Mouse (Mus musculus) adrenal gland, adult 18-20 months (tissue): ENCODE results near the gene Gas2l2. TPM values are rescaled to one million over a fixed set of nuclear protein-coding genes. Genes with fewer than 3 reads are reported as not detected.

Source experiments
- DNase-seq, 2 experiments: peaks; one replicate each; pipeline ENCODE4 v3.0.0; 2021 to 2022; ENCODE audit warnings: low spot score in 2 of 2
- long read RNA-seq, 2 experiments: library from polyadenylated mRNA; stranded (forward); transcript quantifications; one replicate each; pipeline ENCODE4 v2.0.0; 2021
- total RNA-seq, 2 experiments: library from RNA; stranded (reverse); gene quantifications; 1 replicate in 1 of 2; 2 replicates in 1 of 2; pipeline ENCODE4 v1.2.3; 2021

Gene Gas2l2
- total RNA-seq = not detected
- long read RNA-seq, experiment 1 = 0 reads
- long read RNA-seq, experiment 2, partial matches to known transcripts = 0 of 1 reads
- long read RNA-seq, experiment 2, other reads (novel, unspliced or antisense) = 1 of 1 reads

- no peak for DNase-seq
These were observed at the start of gene Gas2l2 for GRCm38 (mm10) chr11:83429355-83429754. Gas2l2 (minus strand) TSS chr11:83429455.

- DNase-seq = no peak
These were observed 44.2 kb upstream of the Gas2l2 start for GRCm38 (mm10) chr11:83473235-83474016.

GRCm38 (mm10) chr11:83472324-83473234 lies 43.3 kb upstream of the Gas2l2 start, which contains the start of gene Taf15:
Taf15 (plus strand) TSS chr11:83473086.
- peak; percentile 97 to 98 for DNase-seq

- no peak for DNase-seq
These were observed 42.5 kb upstream of the Gas2l2 start for GRCm38 (mm10) chr11:83471766-83472165.

GRCm38 (mm10) chr11:83468765-83469164 lies 39.5 kb upstream of the Gas2l2 start:
- no peak for DNase-seq

DNA sequence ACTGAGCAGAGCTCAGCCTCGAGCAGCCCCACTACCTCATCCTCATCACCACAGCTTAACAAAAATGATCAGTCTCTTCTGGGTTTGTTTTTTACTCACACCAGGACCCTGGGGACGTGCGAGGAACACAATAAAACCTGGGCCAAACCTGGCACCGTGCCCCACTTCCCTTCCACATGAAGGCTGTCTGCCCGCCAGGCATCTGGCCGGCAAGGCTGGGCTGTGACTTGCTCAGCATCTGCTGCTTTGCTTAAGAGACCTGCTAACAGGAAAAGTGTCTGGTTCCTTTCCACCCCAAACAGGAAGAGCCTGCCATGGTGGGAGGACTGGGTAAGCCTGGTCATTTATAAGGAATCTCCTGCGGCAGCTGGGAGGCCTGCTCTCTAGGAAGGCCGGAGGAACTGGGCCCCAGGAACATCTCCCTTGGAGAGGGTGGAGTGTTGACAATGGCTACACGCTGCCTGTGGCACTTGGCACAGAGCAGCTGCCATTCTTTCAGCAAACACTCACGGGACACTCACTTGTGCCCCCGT lies 37.9 kb upstream of the Gas2l2 start:
- DNase-seq = peak in 1 of 2 experiments; percentile 66

DNA sequence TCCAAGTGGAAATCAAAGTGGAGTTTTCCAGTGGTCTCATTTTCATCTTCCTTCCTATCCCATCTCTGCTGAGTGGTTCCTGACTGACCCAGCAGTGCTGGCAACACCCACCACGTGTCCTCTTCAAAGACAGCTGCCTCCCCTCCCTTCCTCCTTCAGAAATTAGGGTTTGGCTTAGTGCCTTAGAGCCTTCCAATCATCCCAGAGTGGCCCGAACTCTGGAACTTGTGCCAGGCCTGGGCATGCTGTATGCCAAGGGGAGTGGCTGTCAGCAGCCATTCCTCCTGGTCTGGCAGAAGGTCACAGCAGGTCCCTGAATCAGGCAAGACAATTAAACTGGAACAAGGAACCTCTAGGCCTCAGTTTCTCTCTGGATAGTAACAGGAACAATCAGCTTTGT lies 36.7 kb upstream of the Gas2l2 start:
- no peak for DNase-seq

- DNase-seq = peak; percentile 73 to 75
These were observed 33.5 kb upstream of the Gas2l2 start, which contains the start of gene Mmp28 for GRCm38 (mm10) chr11:83462711-83463244. Mmp28 (minus strand) TSS chr11:83463071.

- no peak for DNase-seq
These were observed 32.3 kb upstream of the Gas2l2 start for GRCm38 (mm10) chr11:83461462-83462027.

GRCm38 (mm10) chr11:83457912-83458601 lies 28.8 kb upstream of the Gas2l2 start:
- no peak for DNase-seq

- no peak for DNase-seq
These were observed 28.0 kb upstream of the Gas2l2 start for GRCm38 (mm10) chr11:83457257-83457656.

DNA sequence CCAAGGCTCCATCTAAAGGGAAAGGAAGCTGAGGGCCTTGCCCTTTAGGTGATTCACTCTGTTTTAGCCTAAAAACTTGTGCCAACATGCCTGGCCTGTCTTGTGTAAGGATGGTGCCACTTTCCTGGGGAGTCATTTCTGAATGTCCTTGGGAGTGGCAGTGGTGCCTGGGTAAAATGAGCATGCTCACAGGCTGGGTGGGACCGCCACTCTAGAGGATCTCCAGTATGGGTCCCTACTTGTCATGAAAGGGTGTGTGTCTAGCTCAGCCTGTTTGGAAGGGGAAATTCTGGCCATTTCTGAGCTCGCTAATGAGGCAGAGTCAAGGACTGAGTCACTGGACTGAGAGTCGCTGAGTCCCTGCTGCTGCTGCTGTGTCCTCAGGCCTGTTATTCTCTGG lies 26.4 kb upstream of the Gas2l2 start:
- peak in 1 of 2 experiments; percentile 50 for DNase-seq

- no peak for DNase-seq
These were observed 25.3 kb upstream of the Gas2l2 start for GRCm38 (mm10) chr11:83454548-83454947.

- no peak for DNase-seq
These were observed 22.0 kb upstream of the Gas2l2 start for GRCm38 (mm10) chr11:83451281-83451680.

GRCm38 (mm10) chr11:83450550-83450949 lies 21.3 kb upstream of the Gas2l2 start:
- DNase-seq = no peak

DNA sequence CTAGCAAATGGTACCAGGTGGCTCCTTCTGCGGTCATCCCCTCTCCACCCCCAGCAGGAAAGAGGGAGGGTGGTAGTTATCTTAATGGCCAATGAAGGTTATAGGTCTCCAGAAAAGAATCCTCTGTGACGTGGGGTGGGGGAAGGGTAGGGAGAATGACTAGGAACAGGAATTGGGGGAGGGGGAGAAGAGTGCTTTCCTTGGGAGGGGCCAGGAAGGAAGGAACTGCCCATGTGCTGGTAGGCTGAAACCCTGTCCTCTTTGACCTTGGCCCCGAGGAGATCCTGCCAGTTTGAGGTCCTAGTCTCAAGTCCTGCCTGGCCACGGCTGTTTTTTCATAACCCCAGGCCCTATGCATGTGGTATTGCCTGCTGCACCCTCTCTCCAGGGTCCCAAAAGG lies 20.0 kb upstream of the Gas2l2 start:
- no peak for DNase-seq

DNA sequence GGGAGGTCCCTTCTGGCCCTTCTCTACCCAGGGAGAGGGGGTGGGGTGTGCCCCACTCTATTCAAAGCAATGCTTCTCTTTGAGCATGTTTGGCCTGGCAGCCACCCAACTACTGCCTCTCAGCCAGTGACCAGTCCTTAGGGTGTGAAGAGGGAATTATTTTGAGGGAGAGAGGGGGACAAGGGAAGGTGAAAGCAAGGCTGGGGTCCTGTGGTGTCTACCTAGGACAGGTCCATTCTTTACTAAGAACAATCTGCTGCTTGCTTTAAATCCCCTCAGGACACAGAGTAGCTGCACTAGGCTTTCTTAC lies 19.6 kb upstream of the Gas2l2 start:
- no peak for DNase-seq

GRCm38 (mm10) chr11:83448021-83448926 lies 19.0 kb upstream of the Gas2l2 start:
- no peak for DNase-seq

GRCm38 (mm10) chr11:83447612-83448011 lies 18.4 kb upstream of the Gas2l2 start:
- no peak for DNase-seq
